Mouse (Mus musculus) right cerebral cortex, postnatal 25 days (tissue): Measurements from ENCODE around the gene Fam170b.

Experiments used
- DNase-seq: peaks from one replicate; pipeline ENCODE4 v3.0.0; 2022

Gene Fam170b

GRCm38 (mm10) chr14:32833847-32834246, at the start of gene Fam170b:
TSS of gene Fam170b (plus strand) at chr14:32833962.
- DNase-seq: no peak

GRCm38 (mm10) chr14:32784130-32784747, 49.5 kb upstream of the Fam170b start:
- DNase-seq: no peak

- DNase-seq: no peak
Observed at GRCm38 (mm10) chr14:32784748-32785134, 49.0 kb upstream of the Fam170b start.

GRCm38 (mm10) chr14:32785556-32786130, 48.1 kb upstream of the Fam170b start, which contains the start of gene Tmem273:
TSS of gene Tmem273 (plus strand) at chr14:32785963.
- no peak for DNase-seq

GRCm38 (mm10) chr14:32787691-32788090, 46.1 kb upstream of the Fam170b start:
- no peak for DNase-seq

GRCm38 (mm10) chr14:32796375-32796774, 37.4 kb upstream of the Fam170b start:
- no peak for DNase-seq

GRCm38 (mm10) chr14:32797803-32798202, 36.0 kb upstream of the Fam170b start:
- DNase-seq: no peak

GRCm38 (mm10) chr14:32798355-32798754, 35.4 kb upstream of the Fam170b start:
- DNase-seq: no peak

- no peak for DNase-seq
Observed at GRCm38 (mm10) chr14:32800048-32800447, 33.7 kb upstream of the Fam170b start.

GRCm38 (mm10) chr14:32801016-32801661, 32.6 kb upstream of the Fam170b start:
- no peak for DNase-seq

GRCm38 (mm10) chr14:32801662-32802024, 32.1 kb upstream of the Fam170b start:
- no peak for DNase-seq

GRCm38 (mm10) chr14:32810111-32810510, 23.7 kb upstream of the Fam170b start:
- no peak for DNase-seq

GRCm38 (mm10) chr14:32812429-32812828, 21.3 kb upstream of the Fam170b start:
- DNase-seq: no peak

GRCm38 (mm10) chr14:32814961-32815360, 18.8 kb upstream of the Fam170b start:
- DNase-seq: no peak

- no peak for DNase-seq
Observed at GRCm38 (mm10) chr14:32816533-32816932, 17.2 kb upstream of the Fam170b start.

- DNase-seq: no peak
Observed at GRCm38 (mm10) chr14:32817258-32817657, 16.5 kb upstream of the Fam170b start.

GRCm38 (mm10) chr14:32819297-32819696, 14.5 kb upstream of the Fam170b start:
- no peak for DNase-seq

GRCm38 (mm10) chr14:32822812-32823211, 10.9 kb upstream of the Fam170b start:
- no peak for DNase-seq

GRCm38 (mm10) chr14:32823861-32824260, 9.9 kb upstream of the Fam170b start:
- no peak for DNase-seq

- DNase-seq: no peak
Observed at GRCm38 (mm10) chr14:32824267-32825150, 9.3 kb upstream of the Fam170b start.

- no peak for DNase-seq
Observed at GRCm38 (mm10) chr14:32825426-32826032, 8.2 kb upstream of the Fam170b start.

- no peak for DNase-seq
Observed at GRCm38 (mm10) chr14:32827165-32827564, 6.6 kb upstream of the Fam170b start.
